Mouse (Mus musculus): ENCODE data around the gene Gm5475. TPM values are rescaled to one million over a fixed set of nuclear protein-coding genes. Genes with fewer than 3 reads are reported as not detected.

Gene Gm5475
- polyA plus RNA-seq, 1 experiment from 2014 or later = 0.06 TPM

DNA sequence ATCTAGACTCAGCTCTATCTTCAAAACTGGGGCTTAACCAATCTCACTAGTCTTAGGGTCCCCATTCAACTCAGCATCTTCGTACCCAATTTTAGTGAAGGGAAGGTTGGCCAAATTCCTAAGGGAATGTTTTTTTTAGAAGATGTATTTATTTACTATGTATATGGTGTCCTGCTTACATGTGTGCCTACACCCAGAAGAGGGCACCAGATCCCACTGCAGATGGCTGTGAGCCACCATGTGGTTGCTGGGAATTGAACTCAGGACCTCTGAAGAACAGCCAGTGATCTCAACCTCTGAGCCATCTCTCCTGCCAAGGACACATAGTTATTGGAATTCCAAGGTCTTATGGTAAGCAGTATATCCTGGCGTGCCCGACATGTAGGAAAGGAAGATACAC is 26.4 kb upstream of the Gm5475 start:
- ATAC-seq (replicated peaks) = no peak
- peaks cover 66% of the 10 kb centered on the region for H3K36me3 ChIP-seq
- no peak overlapping the region for H3K4me3 ChIP-seq
- H3K9ac ChIP-seq (replicated peaks) = no peak overlapping the region
- H3K4me2 ChIP-seq (replicated peaks) = no peak overlapping the region
- no peak overlapping the region for H3K27ac ChIP-seq (replicated peaks)
- WGBS = 95% methylated on average over 3 of the region's 3 CpGs
- no peaks in the 10 kb centered on the region for H3K4me1 ChIP-seq
- H3K9me3 ChIP-seq = no peaks in the 10 kb centered on the region
- H3K27me3 ChIP-seq = no peaks in the 10 kb centered on the region

DNA sequence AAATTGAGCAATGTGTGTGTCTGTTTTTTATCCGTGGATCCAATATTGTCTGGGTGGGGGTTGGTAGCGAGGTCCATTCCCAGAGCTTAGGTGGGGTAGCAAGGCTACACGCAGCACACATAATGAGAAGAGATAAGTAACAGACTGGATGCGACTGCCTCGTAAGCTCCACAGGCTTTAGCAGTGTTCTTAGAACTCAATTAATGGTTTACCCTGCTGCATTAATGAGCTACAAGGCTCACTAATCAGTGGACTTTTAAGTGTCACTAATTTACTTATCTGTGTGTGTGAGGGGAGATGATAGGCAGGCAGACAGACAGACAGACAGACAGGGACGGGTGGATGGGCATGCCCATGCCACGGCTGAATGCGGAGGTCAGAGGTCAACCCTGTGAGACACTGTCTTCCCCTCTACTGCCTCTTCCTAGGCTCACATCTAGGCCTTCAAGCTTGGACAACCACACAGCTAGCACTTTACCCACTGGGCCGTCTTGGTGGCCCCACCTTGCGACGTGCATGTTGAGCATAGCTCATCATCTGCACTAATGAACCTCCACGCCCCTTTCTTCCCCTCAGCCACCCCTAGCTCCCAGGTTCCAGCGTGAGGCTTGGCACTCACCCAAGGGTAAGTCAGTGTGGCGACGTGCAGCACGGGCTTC is 21.2 kb upstream of the Gm5475 start:
- no peak overlapping the region for H3K4me3 ChIP-seq
- no peaks in the 10 kb centered on the region for H3K27me3 ChIP-seq
- ATAC-seq (replicated peaks) = no peak
- WGBS = 84% methylated on average over 16 of the region's 16 CpGs
- no peak overlapping the region for H3K27ac ChIP-seq (replicated peaks)
- no peak overlapping the region for H3K9ac ChIP-seq (replicated peaks)
- H3K4me1 ChIP-seq = no peaks in the 10 kb centered on the region
- H3K36me3 ChIP-seq = peaks cover 78% of the 10 kb centered on the region
- no peak overlapping the region for H3K4me2 ChIP-seq (replicated peaks)
- H3K9me3 ChIP-seq = no peaks in the 10 kb centered on the region

DNA sequence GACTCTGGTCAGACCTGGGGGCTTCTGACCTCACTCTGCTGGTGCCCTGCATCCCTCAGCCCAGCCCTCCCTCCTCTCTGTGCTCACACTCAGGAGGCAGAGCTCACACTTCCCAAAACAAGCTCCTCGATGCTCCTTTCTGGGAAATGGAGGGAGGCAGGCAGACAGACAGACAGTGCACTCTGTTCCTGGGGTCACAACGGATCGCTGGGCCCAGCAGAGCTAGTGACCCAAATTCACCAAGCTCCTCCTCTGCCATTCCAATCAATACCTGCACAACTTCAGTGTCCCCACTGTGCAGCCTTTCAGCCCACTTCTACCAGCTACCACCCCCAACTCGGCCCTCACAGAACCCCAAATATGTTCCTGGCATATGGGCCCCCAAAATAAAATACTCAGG is 20.1 kb upstream of the Gm5475 start:
- Histone ChIP-seq H3K4me2 (replicated peaks) (no peak overlapping the region), H3K27ac (replicated peaks) (no peak overlapping the region), H3K9ac (replicated peaks) (no peak overlapping the region), H3K9me3 (no peaks in the 10 kb centered on the region), H3K4me1 (no peaks in the 10 kb centered on the region), H3K36me3 (peaks cover 71% of the 10 kb centered on the region), H3K27me3 (no peaks in the 10 kb centered on the region), H3K4me3 (no peak overlapping the region)
- ATAC-seq (replicated peaks) = no peak
- WGBS = 93% methylated on average over 4 of the region's 4 CpGs

DNA sequence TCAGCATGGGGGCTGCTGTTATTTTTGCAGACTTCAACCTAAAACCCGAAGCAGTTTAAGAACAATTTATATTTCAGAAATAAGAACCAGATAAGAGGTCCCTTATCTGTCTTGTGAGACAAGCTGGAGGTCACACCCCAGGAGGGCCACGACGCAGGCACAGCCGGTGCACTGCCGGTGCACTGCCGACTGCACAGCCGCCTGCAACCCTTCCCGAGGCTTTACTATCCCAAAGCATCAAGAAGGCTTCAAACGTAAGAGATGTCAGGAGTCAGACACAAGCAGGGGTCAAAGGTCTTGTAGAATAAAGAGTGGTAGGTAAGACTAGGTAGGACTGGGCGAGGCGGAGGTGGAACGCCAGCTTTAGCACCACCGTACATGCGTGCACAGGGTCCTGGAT is 19.6 kb upstream of the Gm5475 start:
- no peaks in the 10 kb centered on the region for H3K4me1 ChIP-seq
- H3K27me3 ChIP-seq = no peaks in the 10 kb centered on the region
- no peak for ATAC-seq (replicated peaks)
- no peak overlapping the region for H3K4me2 ChIP-seq (replicated peaks)
- no peaks in the 10 kb centered on the region for H3K9me3 ChIP-seq
- WGBS = 94% methylated on average over 14 of the region's 14 CpGs
- no peak overlapping the region for H3K9ac ChIP-seq (replicated peaks)
- no peak overlapping the region for H3K4me3 ChIP-seq
- H3K27ac ChIP-seq (replicated peaks) = no peak overlapping the region
- peaks cover 70% of the 10 kb centered on the region for H3K36me3 ChIP-seq

DNA sequence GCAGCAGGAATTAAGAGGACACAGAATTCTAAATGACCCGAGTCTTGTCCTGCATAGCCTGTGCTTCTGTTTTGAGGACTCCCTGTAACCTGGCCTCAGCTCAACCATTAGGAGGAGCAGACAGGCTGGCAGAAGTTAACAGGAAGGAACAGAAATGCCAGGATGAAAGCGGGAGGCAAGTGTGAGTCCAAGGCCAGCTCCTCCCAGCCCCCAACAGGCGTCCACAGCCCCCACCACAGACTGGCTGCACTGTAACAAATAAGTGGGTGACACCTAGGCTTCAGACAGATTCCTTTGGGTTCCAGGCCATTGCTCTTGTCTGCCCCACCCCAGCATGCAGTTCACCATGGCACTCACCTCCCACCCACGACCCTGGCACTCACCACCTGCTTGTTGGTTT is 19.1 kb upstream of the Gm5475 start:
- H3K9ac ChIP-seq (replicated peaks) = no peak overlapping the region
- H3K36me3 ChIP-seq = peaks cover 67% of the 10 kb centered on the region
- no peak overlapping the region for H3K27ac ChIP-seq (replicated peaks)
- no peaks in the 10 kb centered on the region for H3K9me3 ChIP-seq
- H3K27me3 ChIP-seq = no peaks in the 10 kb centered on the region
- H3K4me1 ChIP-seq = no peaks in the 10 kb centered on the region
- no peak for ATAC-seq (replicated peaks)
- 86% methylated on average over 4 of the region's 4 CpGs for WGBS
- H3K4me2 ChIP-seq (replicated peaks) = no peak overlapping the region
- H3K4me3 ChIP-seq = no peak overlapping the region

DNA sequence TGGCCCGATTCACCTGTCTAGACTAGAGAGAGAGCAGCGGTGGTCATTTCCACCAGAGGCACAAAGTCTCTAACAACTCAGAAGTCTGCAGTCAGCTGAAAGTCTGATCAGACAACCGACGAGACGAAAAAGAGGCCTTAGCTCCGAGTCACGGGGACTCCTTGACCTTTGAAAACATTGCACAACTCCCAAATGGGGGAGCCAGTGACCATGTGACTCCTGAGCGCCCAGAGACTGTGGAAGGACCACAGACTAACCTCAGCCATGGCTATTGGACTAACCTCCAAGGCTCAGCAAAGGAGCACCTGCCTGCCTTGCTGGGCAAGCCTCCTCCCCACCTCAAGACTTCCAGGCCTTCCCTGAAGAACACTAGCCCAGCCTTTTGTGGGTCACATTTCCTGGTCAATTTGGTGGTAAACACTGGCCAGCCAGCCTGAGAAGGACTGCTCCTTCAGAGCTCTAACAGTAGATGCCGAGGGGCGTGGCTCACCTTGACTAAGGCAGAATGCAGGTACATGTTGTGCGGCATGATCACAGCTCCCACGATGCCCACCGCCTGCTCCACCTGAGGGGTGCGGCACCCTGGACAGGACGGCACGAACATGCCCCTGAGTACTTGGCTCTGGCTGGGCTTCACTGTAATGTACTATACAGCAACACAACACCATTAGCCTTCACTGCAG is 18.5 kb upstream of the Gm5475 start:
- Histone ChIP-seq H3K4me2 (replicated peaks) (no peak overlapping the region), H3K27ac (replicated peaks) (no peak overlapping the region), H3K4me3 (no peak overlapping the region), H3K9ac (replicated peaks) (no peak overlapping the region), H3K27me3 (no peaks in the 10 kb centered on the region), H3K36me3 (peaks cover 66% of the 10 kb centered on the region), H3K4me1 (no peaks in the 10 kb centered on the region), H3K9me3 (no peaks in the 10 kb centered on the region)
- WGBS = 93% methylated on average over 16 of the region's 16 CpGs
- no peak for ATAC-seq (replicated peaks)

DNA sequence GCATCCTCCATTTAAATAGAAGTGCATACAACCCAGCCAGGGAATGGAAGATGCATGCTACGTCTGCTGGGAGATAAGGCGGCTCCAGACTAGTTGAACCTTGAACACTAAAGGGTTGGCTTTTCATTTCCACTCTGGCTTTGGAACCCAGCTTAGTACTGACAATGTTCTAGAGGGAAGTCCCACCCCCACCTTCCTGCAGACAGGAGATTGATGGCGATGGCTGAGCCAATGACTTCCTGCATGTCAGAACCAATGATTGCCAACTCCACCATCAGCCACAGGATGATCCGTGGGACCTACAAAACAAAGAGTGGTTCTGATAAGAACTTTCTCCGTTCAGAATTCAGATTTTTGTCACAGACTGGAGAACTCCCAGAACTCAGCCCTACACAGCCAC is 15.9 kb upstream of the Gm5475 start:
- H3K9me3 ChIP-seq = no peaks in the 10 kb centered on the region
- peaks cover 58% of the 10 kb centered on the region for H3K36me3 ChIP-seq
- no peak for ATAC-seq (replicated peaks)
- no peak overlapping the region for H3K27ac ChIP-seq (replicated peaks)
- H3K4me3 ChIP-seq = no peak overlapping the region
- 93% methylated on average over 5 of the region's 5 CpGs for WGBS
- no peaks in the 10 kb centered on the region for H3K4me1 ChIP-seq
- H3K9ac ChIP-seq (replicated peaks) = no peak overlapping the region
- no peaks in the 10 kb centered on the region for H3K27me3 ChIP-seq
- H3K4me2 ChIP-seq (replicated peaks) = no peak overlapping the region

DNA sequence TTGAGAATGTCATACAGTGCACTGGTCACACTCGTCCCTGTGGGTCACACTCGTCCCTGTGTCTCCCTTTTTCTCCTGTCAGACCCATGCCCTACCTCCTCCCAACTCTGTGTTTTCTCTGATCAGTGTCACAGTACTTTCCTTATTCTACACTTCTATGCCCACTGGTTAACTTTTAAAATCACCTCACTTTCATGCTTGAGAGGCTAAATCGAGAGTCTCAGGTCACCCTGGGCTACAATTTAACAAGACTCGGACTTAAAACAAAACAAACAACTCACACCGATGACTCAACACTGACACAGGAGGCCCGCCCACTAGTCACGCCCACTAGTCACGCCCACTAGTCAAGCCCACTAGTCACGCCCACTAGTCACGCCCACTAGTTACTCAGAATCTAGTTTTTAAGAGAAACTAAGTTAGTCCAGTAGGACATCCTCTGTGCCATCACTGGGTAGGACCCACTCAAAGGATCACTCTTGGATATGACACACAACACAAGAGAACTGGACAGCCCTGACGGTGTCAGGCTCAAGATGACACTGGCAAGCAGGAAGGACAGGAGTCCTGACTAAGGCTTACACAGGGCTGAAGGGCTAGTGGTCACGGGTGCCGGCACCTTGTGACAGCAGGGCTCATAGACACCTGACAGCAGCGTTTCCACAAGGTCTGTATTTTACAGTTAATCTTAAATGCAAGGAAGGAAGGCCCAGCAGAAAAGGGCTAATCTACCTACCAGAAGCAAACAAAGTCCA is 10.9 kb upstream of the Gm5475 start:
- Histone ChIP-seq H3K9me3 (no peaks in the 10 kb centered on the region), H3K4me3 (no peak overlapping the region), H3K4me2 (replicated peaks) (no peak overlapping the region), H3K36me3 (peaks cover 30% of the 10 kb centered on the region; the same call in 1 of the 2 replicates), H3K27me3 (no peaks in the 10 kb centered on the region), H3K27ac (replicated peaks) (no peak overlapping the region), H3K4me1 (no peaks in the 10 kb centered on the region), H3K9ac (replicated peaks) (no peak overlapping the region)
- no peak for ATAC-seq (replicated peaks)
- WGBS = 67% methylated on average over 14 of the region's 14 CpGs

GRCm38 (mm10) chr15:100411731-100412130 is 10.2 kb upstream of the Gm5475 start:
- H3K4me2 ChIP-seq (replicated peaks) = no peak overlapping the region
- H3K36me3 ChIP-seq = peaks cover 29% of the 10 kb centered on the region; the same call in 1 of the 2 replicates
- H3K4me3 ChIP-seq = no peak overlapping the region
- H3K9ac ChIP-seq (replicated peaks) = no peak overlapping the region
- H3K9me3 ChIP-seq = no peaks in the 10 kb centered on the region
- H3K4me1 ChIP-seq = no peaks in the 10 kb centered on the region
- no peak for ATAC-seq (replicated peaks)
- WGBS = 87% methylated on average over 5 of the region's 5 CpGs
- H3K27me3 ChIP-seq = no peaks in the 10 kb centered on the region
- H3K27ac ChIP-seq (replicated peaks) = no peak overlapping the region

DNA sequence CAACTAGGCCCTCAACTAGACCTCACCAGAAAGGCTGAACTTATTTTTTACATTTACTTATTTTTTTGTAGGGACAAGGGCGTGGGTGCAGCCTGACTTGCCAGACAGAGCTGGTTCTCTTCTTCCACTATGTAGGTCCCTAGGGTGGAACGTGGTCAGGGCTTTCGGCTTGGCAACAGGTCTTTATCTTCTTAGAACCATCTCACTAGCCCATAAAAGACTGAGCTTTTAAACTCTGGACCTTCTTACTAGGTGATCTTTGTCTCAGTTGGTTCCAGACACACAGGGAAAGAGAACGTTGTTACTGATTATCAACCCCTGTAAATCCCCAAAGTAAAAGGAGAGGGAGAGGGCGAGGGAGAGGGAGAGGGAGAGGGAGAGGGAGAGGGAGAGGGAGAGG is 8.6 kb upstream of the Gm5475 start:
- ATAC-seq (replicated peaks) = no peak
- H3K9me3 ChIP-seq = no peaks in the 10 kb centered on the region
- no peak overlapping the region for H3K4me3 ChIP-seq
- H3K9ac ChIP-seq (replicated peaks) = no peak overlapping the region
- WGBS = 79% methylated on average over 4 of the region's 5 CpGs
- H3K36me3 ChIP-seq = peaks cover 22% of the 10 kb centered on the region; the same call in 1 of the 2 replicates
- no peaks in the 10 kb centered on the region for H3K27me3 ChIP-seq
- H3K27ac ChIP-seq (replicated peaks) = no peak overlapping the region
- H3K4me2 ChIP-seq (replicated peaks) = no peak overlapping the region
- no peaks in the 10 kb centered on the region for H3K4me1 ChIP-seq

GRCm38 (mm10) chr15:100414011-100414410 is 7.9 kb upstream of the Gm5475 start:
- 70% methylated on average over 4 of the region's 4 CpGs for WGBS
- no peaks in the 10 kb centered on the region for H3K4me1 ChIP-seq
- no peak overlapping the region for H3K27ac ChIP-seq (replicated peaks)
- H3K27me3 ChIP-seq = no peaks in the 10 kb centered on the region
- peaks cover 16% of the 10 kb centered on the region; the same call in 1 of the 2 replicates for H3K36me3 ChIP-seq
- H3K4me2 ChIP-seq (replicated peaks) = no peak overlapping the region
- H3K4me3 ChIP-seq = no peak overlapping the region
- ATAC-seq (replicated peaks) = no peak
- H3K9ac ChIP-seq (replicated peaks) = no peak overlapping the region
- no peaks in the 10 kb centered on the region for H3K9me3 ChIP-seq

DNA sequence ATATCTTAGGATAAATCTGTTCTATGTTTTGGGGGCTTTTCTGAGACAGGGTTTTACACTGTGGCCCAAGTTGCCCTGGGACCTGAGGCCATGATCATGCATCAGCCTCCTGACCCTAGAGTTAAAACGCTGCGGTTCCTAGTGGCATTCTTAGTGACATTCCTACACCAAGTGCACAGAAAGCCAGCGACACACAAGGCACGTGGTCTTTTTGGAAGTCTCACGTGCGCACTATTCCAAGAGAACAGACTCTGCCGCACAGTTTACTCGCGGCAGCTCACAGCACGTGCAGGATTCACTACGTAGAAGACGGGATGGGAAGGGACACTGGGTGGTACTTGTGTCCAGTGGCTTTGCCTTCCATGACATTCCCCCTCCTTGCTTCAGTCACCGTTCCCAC is 7.0 kb upstream of the Gm5475 start:
- Histone ChIP-seq H3K27me3 (no peaks in the 10 kb centered on the region), H3K4me2 (replicated peaks) (no peak overlapping the region), H3K9me3 (no peaks in the 10 kb centered on the region), H3K4me3 (no peak overlapping the region), H3K36me3 (peaks cover 8% of the 10 kb centered on the region; the same call in 1 of the 2 replicates), H3K27ac (replicated peaks) (no peak overlapping the region), H3K9ac (replicated peaks) (no peak overlapping the region), H3K4me1 (no peaks in the 10 kb centered on the region)
- 91% methylated on average over 13 of the region's 13 CpGs for WGBS
- no peak for ATAC-seq (replicated peaks)

Data from forebrain, embryonic 15.5 days (tissue).